Mouse (Mus musculus): ENCODE results near the gene Htr1b. TPM values are rescaled to one million over a fixed set of nuclear protein-coding genes. Genes with fewer than 3 reads are reported as not detected.

The Htr1b gene
- polyA plus RNA-seq, 1 experiment from 2014 or later, result 1.7 TPM

GRCm38 (mm10) chr9:81611022-81611421, 22.6 kb downstream of the Htr1b start:
- 78% methylated on average over 4 of the region's 4 CpGs for WGBS
- no peak overlapping the region for H3K4me3 ChIP-seq
- no peak for ATAC-seq (ENCODE audit: insufficient number of reproducible peaks, low FRiP score, low TSS enrichment, low read depth)

More at GRCm38 (mm10) chr9:81611022-81611421, 22.6 kb downstream of the Htr1b start:
- Histone ChIP-seq H3K4me2 (no peak overlapping the region), H3K9me3 (no peaks in the 10 kb centered on the region), H3K27me3 (no peaks in the 10 kb centered on the region), H3K27ac (no peak overlapping the region), H3K9ac (no peak overlapping the region), H3K4me1 (no peaks in the 10 kb centered on the region), H3K36me3 (no peaks in the 10 kb centered on the region)

Other genes starting within 250 kb of the Htr1b start
- gene Mei4, start 229.8 kb upstream of the Htr1b start, polyA plus RNA-seq (2015; fragmentation: Nextera tagmentation; extraction: Ambion mirVana), result 1.0 and 1.1 TPM in 2 replicates

Measured in limb, embryonic 15.5 days (tissue).